Mouse (Mus musculus) gastrocnemius, postnatal 14 days (tissue): Measurements from ENCODE around the gene Vim. TPM values are rescaled to one million over a fixed set of nuclear protein-coding genes. Genes with fewer than 3 reads are reported as not detected.
"Not testable (repeated sequence)": the region's sequence is repeated elsewhere in the genome, so short reads cannot be mapped to it uniquely, and the experiment has no call there.

Experiments used
- DNase-seq: peaks from one replicate; pipeline ENCODE4 v3.0.0; 2021; ENCODE audit warnings: mixed read lengths
- intact Hi-C: fragments of 180-260 bp; cut with DNase I; formaldehyde crosslinking; loops from one replicate; pipeline ENCODE4 v1.15.1; 2025; ENCODE audit warnings: low total_unique reads
- total RNA-seq, 2 experiments: library from RNA; stranded (reverse); gene quantifications; 2 replicates each; pipeline ENCODE4 v1.2.3; 2021

Gene Vim
- total RNA-seq, 2 experiments from 2014 or later = 423 to 456 TPM

- intact Hi-C loops = no loop called here
- DNase-seq = no peak
Measured at GRCm38 (mm10) chr2:13603093-13603492, 29.4 kb downstream of the Vim start.

GRCm38 (mm10) chr2:13603636-13604035 lies 29.9 kb downstream of the Vim start:
- DNase-seq, intact Hi-C loops: not testable (repeated sequence)

GRCm38 (mm10) chr2:13630136-13630832 lies 56.6 kb downstream of the Vim start:
- DNase-seq = no peak
- intact Hi-C loops = no loop called here

Other genes with a start within 250 kb of the Vim start
- under 1 TPM; 0.04 to 0.14 TPM for gene Cubn, start 82.1 kb upstream of the Vim start, total RNA-seq
- 1 to 10 TPM; 3.7 to 3.9 TPM for gene Trdmt1, start 29.3 kb upstream of the Vim start, total RNA-seq
- gene St8sia6, start 220.1 kb downstream of the Vim start, total RNA-seq = under 1 TPM; 0.47 to 0.64 TPM